Mouse (Mus musculus): ENCODE results near the gene Cxcl16. TPM values are rescaled to one million over a fixed set of nuclear protein-coding genes. Genes with fewer than 3 reads are reported as not detected.
"Not testable (repeated sequence)": the region's sequence is repeated elsewhere in the genome, so short reads cannot be mapped to it uniquely, and the experiment has no call there.

Cxcl16 gene
- polyA plus RNA-seq, 1 experiment = not detected

DNA sequence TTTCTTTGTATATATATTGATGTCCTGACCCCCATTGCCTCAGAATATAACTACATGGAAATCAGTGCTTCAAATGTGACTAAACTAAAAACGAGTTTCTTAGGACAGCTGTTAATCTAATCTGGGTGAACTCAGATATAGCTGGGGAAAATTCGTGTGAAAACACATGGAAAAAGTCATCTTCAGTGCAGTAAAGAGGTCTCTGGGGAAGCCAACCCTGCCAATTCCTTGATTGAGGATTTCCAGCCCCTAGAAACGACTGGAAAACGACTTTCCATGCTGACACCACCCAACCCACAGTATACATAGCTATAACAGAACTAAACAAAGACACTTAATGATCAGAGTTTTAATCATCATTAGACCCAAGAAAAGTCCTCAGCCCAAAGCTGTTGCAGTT lies 28.0 kb upstream of the Cxcl16 start:
- TF ChIP-seq CTCF (IDR thresholded peaks at IDR 0.05; ENCODE audit: insufficient read depth, low read depth, low read length) = no peak
- TF ChIP-seq POLR2A (IDR thresholded peaks at IDR 0.05; ENCODE audit: insufficient read depth, low read depth, low read length) = no peak
- Histone ChIP-seq H3K27ac (ENCODE audit: insufficient read depth, low read depth, low read length) (no peak overlapping the region), H3K4me1 (ENCODE audit: control insufficient read depth, insufficient read depth, low read length) (no peaks in the 10 kb centered on the region), H3K4me3 (ENCODE audit: insufficient read depth, low read depth, low read length) (no peak overlapping the region)
- WGBS = 52% methylated on average over 4 of the region's 4 CpGs

DNA sequence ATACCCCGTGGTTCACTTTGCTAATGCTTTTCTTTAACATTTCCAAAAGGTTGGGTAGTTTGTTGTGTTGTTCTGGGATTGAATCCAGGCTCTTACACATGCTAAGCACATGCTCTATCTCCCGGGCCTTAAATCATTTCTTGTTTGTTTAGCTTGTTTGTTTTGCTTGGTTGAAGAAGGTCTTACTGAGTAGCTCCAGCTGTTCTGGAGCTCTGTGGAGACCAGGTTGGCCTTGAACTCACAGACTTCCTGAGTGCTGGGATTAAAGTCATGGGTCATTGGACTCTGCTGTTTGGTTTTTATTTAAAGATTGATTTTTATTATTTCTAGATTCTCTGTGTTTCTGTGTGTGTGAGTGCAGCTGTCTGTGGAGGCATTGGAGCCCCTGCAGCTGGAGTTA lies 25.7 kb upstream of the Cxcl16 start:
- Histone ChIP-seq H3K4me3 (ENCODE audit: insufficient read depth, low read depth, low read length) (no peak overlapping the region), H3K27ac (ENCODE audit: insufficient read depth, low read depth, low read length) (no peak overlapping the region), H3K4me1 (ENCODE audit: control insufficient read depth, insufficient read depth, low read length) (no peaks in the 10 kb centered on the region)
- WGBS = 35% methylated on average over 2 of the region's 2 CpGs
- TF ChIP-seq POLR2A (IDR thresholded peaks at IDR 0.05; ENCODE audit: insufficient read depth, low read depth, low read length) (no peak), CTCF (IDR thresholded peaks at IDR 0.05; ENCODE audit: insufficient read depth, low read depth, low read length) (no peak)

DNA sequence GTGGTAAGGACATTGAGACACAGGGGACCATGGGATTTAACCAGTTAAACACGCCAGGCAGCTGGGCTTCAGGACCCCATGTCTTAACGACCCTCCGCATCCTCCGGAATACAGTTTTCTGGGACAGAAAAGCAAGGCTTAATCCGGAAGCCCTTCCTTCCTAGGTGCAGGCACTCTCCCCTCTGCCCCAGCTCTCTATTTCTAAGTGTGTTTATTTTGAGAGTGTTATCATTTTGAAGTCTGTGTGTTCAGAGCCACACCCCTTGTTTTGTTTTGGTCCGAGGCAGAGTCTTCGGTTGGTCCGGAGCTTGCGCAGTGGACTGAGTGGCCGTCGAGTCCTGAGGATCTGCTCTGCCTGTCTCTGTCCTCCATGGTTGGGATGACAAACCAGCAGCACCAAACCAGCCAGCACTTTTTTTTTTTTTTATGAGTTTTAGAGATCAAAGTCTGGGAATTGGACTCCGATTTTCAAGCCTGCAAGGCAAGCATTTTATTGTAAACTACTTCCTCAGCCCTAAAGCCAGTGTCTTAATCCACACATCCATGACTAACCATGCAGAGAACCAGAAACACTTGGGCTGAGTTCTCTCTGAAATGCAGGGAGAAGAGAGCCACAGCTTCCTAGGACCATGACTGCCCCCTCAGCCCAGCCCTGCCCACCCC lies 15.2 kb upstream of the Cxcl16 start:
- 74% methylated on average over 12 of the region's 12 CpGs for WGBS
- Histone ChIP-seq H3K4me1 (ENCODE audit: control insufficient read depth, insufficient read depth, low read length) (no peaks in the 10 kb centered on the region), H3K4me3 (ENCODE audit: insufficient read depth, low read depth, low read length) (no peak overlapping the region), H3K27ac (ENCODE audit: insufficient read depth, low read depth, low read length) (no peak overlapping the region)
- TF ChIP-seq CTCF (IDR thresholded peaks at IDR 0.05; ENCODE audit: insufficient read depth, low read depth, low read length) = no peak

DNA sequence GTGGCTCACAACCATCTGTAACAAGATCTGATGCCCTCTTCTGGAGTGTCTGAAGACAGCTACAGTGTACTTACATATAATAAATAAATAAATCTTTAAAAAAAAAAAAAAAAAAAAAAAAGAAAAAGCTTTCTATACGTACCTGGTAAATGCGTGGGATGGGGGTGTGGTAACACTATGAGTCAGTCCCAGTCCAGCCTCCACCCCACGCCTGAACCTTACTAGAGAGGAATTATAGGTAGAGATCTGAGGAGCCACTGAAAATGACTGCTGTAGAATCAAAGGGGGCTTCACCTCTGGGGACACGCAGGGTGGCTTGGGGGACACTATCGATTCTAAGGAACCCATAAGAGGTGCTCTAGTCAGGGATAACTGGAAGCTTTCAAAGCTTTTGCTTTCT lies 13.5 kb upstream of the Cxcl16 start:
- 91% methylated on average over 5 of the region's 5 CpGs for WGBS
- not testable (repeated sequence) for H3K4me3 ChIP-seq (ENCODE audit: insufficient read depth, low read depth, low read length); H3K4me1 ChIP-seq (ENCODE audit: control insufficient read depth, insufficient read depth, low read length); H3K27ac ChIP-seq (ENCODE audit: insufficient read depth, low read depth, low read length)

DNA sequence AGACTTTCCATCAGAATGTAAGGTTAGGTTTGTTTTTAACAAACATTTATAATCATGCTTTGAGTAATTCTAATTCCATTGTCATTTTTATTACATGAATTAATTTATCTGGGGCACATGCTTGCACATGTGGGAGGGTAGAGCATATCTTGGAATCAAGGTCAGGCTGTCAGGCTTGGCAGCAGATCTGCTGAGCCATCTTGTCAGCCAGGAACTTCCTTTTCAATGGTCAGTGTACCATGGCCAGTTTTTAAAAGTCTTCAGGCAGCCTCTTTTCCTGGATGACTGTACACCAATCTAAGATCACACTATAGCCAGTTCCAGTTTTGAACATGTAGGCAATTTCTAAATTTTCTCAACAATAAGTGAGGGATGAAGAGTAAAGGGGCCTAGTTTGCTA lies 12.9 kb upstream of the Cxcl16 start:
- no peak overlapping the region for H3K27ac ChIP-seq (ENCODE audit: insufficient read depth, low read depth, low read length)
- no peaks in the 10 kb centered on the region for H3K4me1 ChIP-seq (ENCODE audit: control insufficient read depth, insufficient read depth, low read length)
- TF ChIP-seq CTCF (IDR thresholded peaks at IDR 0.05; ENCODE audit: insufficient read depth, low read depth, low read length) (no peak), POLR2A (IDR thresholded peaks at IDR 0.05; ENCODE audit: insufficient read depth, low read depth, low read length) (no peak)
- H3K4me3 ChIP-seq (ENCODE audit: insufficient read depth, low read depth, low read length) = no peak overlapping the region

DNA sequence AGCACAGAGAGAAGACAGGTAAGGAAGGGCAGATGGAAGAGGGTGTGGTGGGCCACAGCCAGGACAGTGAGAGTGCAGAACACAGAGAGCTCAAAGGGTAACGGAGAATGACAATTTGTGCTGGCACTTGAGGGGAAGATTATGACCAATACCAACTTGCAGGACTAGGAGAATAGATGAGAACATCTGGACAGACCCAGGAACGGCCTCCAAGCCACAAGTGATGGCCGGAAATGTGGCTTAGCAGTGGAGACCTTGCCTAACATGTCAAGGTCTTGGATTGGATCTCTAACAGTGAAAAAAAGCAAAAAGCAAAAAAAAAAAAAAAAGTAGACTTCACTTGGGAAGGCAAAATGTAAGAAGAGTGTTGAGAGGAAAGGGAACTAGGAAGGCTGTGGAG lies 10.0 kb upstream of the Cxcl16 start:
- TF ChIP-seq CTCF (IDR thresholded peaks at IDR 0.05; ENCODE audit: insufficient read depth, low read depth, low read length) (no peak), POLR2A (IDR thresholded peaks at IDR 0.05; ENCODE audit: insufficient read depth, low read depth, low read length) (no peak)
- Histone ChIP-seq H3K27ac (ENCODE audit: insufficient read depth, low read depth, low read length) (no peak overlapping the region), H3K4me3 (ENCODE audit: insufficient read depth, low read depth, low read length) (no peak overlapping the region), H3K4me1 (ENCODE audit: control insufficient read depth, insufficient read depth, low read length) (peaks cover 6% of the 10 kb centered on the region; the same call in 1 of the 2 replicates)
- WGBS = 95% methylated on average over 3 of the region's 3 CpGs

DNA sequence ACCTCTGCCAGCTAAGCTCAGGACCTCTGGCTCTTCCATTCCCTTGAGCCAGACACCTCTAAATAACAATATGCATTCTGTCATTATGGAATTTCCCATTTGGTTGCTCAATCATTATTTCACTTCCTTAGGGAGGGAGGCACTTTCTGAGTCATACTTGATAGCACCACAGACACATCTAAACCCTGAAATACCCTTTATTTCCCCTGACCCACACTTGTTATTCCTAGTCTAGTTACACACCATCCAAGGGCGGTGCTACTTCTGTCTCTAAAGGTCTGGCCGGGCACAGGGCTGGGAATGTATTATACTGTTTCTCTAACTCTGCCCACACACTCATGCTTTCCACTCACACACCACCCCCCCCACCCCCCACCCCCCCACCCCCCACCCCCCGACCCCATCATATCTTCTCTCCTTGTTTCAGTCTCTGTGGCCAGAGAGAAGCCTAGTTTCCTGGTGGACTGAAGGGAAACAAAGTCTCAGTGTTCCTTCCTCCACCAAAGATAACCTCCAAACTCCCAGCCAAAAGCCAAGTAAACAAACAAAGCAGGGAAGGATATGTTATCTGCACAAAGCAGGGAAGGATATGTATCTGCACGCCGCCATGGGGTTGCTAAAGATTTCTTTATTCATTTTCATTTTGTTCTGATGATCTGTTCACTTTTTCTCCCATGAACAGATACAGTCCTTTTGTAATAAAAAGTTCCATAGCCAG lies 8.3 kb upstream of the Cxcl16 start:
- Histone ChIP-seq H3K27ac (ENCODE audit: insufficient read depth, low read depth, low read length) (no peak overlapping the region), H3K4me3 (ENCODE audit: insufficient read depth, low read depth, low read length) (no peak overlapping the region), H3K4me1 (ENCODE audit: control insufficient read depth, insufficient read depth, low read length) (peaks cover 6% of the 10 kb centered on the region; the same call in 1 of the 2 replicates)
- 88% methylated on average over 5 of the region's 5 CpGs for WGBS
- TF ChIP-seq POLR2A (IDR thresholded peaks at IDR 0.05; ENCODE audit: insufficient read depth, low read depth, low read length) (no peak), CTCF (IDR thresholded peaks at IDR 0.05; ENCODE audit: insufficient read depth, low read depth, low read length) (no peak)

DNA sequence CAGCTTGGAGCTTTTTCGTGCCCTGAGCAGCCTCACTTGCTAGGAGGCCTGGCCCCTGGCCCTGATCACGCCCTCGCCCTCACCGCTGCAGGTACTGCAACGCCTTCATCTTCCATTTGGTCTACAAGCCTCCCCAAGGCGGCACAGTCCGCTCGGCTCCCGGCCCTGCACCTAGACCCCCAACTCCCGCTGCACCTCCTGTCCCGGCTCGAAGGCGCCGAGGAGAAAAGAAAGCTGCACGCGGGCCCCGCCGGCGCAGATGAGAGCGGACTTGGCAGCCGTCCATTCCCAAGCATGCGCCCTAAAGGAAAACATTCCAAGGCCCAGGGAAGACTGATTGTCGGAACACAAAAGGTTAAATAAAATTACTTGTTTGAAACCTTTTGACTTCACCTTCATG lies 6.0 kb upstream of the Cxcl16 start:
- H3K27ac ChIP-seq (ENCODE audit: insufficient read depth, low read depth, low read length) = no peak overlapping the region
- H3K4me3 ChIP-seq (ENCODE audit: insufficient read depth, low read depth, low read length) = no peak overlapping the region
- no peak for TF ChIP-seq CTCF (IDR thresholded peaks at IDR 0.05; ENCODE audit: insufficient read depth, low read depth, low read length)
- no peak for TF ChIP-seq POLR2A (IDR thresholded peaks at IDR 0.05; ENCODE audit: insufficient read depth, low read depth, low read length)
- WGBS = 14% methylated on average over 23 of the region's 23 CpGs
- peaks cover 6% of the 10 kb centered on the region; the same call in 1 of the 2 replicates for H3K4me1 ChIP-seq (ENCODE audit: control insufficient read depth, insufficient read depth, low read length)

DNA sequence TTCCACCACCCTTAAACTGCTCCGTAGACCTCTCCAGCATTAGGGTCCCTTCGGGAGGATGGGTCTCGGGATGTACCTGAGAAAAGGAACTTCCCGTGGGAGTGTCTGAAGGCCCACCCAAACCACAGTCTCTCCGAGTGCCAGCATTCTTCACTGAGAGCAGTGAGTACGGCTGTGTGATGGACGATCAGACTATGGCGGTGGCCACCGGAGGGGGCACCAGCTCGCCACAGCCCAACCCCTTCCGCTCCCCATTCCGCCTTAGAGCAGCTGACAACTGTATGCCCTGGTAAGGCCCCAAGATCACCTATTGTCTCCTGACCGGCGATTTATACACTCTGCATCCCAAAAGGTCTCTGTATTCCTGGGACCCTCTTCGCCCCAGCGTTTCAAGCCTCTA lies 5.4 kb upstream of the Cxcl16 start:
- no peak overlapping the region for H3K4me3 ChIP-seq (ENCODE audit: insufficient read depth, low read depth, low read length)
- H3K27ac ChIP-seq (ENCODE audit: insufficient read depth, low read depth, low read length) = no peak overlapping the region
- H3K4me1 ChIP-seq (ENCODE audit: control insufficient read depth, insufficient read depth, low read length) = peaks cover 6% of the 10 kb centered on the region; the same call in 1 of the 2 replicates
- TF ChIP-seq CTCF (IDR thresholded peaks at IDR 0.05; ENCODE audit: insufficient read depth, low read depth, low read length) (no peak), POLR2A (IDR thresholded peaks at IDR 0.05; ENCODE audit: insufficient read depth, low read depth, low read length) (no peak)
- whole genome bisulfite sequencing = 41% methylated on average over 16 of the region's 16 CpGs

Measured in olfactory bulb, adult 2 months (tissue).